Mouse (Mus musculus) hindbrain, embryonic 14.5 days (tissue): ENCODE data around the gene Fgf9. TPM values are rescaled to one million over a fixed set of nuclear protein-coding genes. Genes with fewer than 3 reads are reported as not detected.

Source experiments
- ATAC-seq: fragments of 200-750 bp; cut with Nextera tagmentation; 2 replicates; pipeline ENCODE4 v1.8.0; 2017; ENCODE audit warnings: moderate number of reproducible peaks, mild to moderate bottlenecking, moderate TSS enrichment, moderate library complexity; ENCODE audit not compliant: low FRiP score
- DNase-seq: peaks from one replicate; pipeline ENCODE4 v3.0.0-alpha.2; 2015; ENCODE audit warnings: low spot score
- H3K27ac ChIP-seq: fragments of 300-500 bp; sonication (generic); 2 replicates; pipeline ENCODE4 v1.5.1; 2014; ENCODE audit warnings: mild to moderate bottlenecking, moderate library complexity
- H3K27me3 ChIP-seq: fragments of 300-500 bp; sonication (generic); 2 replicates; pipeline ENCODE4 v1.6.1; 2014; ENCODE audit warnings: mild to moderate bottlenecking, low read length, mixed read lengths; ENCODE audit not compliant: control insufficient read depth, insufficient read depth
- H3K36me3 ChIP-seq: fragments of 300-500 bp; sonication (generic); replicated peaks from 2 replicates; pipeline ENCODE4 v1.6.1; 2014; ENCODE audit not compliant: control insufficient read depth, insufficient read depth
- H3K4me1 ChIP-seq: fragments of 300-500 bp; sonication (generic); replicated peaks from 2 replicates; pipeline ENCODE4 v1.6.1; 2014; ENCODE audit warnings: antibody characterized with exemption, low read length, mixed read lengths; ENCODE audit not compliant: control insufficient read depth, insufficient read depth
- H3K4me2 ChIP-seq: fragments of 300-500 bp; sonication (generic); replicated peaks from 2 replicates; pipeline ENCODE4 v1.6.1; 2014; ENCODE audit warnings: mild to moderate bottlenecking, moderate library complexity
- H3K4me3 ChIP-seq: fragments of 300-500 bp; sonication (generic); replicated peaks from 2 replicates; pipeline ENCODE4 v1.5.1; 2014; ENCODE audit warnings: mild to moderate bottlenecking, low read length
- H3K9ac ChIP-seq: fragments of 300-500 bp; sonication (generic); 2 replicates; pipeline ENCODE4 v1.6.1; 2014
- H3K9me3 ChIP-seq: fragments of 300-500 bp; sonication (generic); 2 replicates; pipeline ENCODE4 v1.6.1; 2016; ENCODE audit warnings: low read length; ENCODE audit not compliant: control insufficient read depth
- WGBS: fragments of 180-500 bp; shearing (Covaris S2); extraction: QIAGEN DNeasy Blood & Tissue Kit; methylation state at CpG from one replicate; pipeline ENCODE4 v1.1.7; 2014; 5-methylcytosine and 5-hydroxymethylcytosine counted together
- polyA plus RNA-seq: library from polyadenylated mRNA; unstranded; fragments of >200 nt; fragmentation: Nextera tagmentation; extraction: Ambion mirVana; gene quantifications from 2 replicates; pipeline ENCODE4 v1.2.1, GENCODE M21; 2014

Fgf9 gene
- polyA plus RNA-seq, 1 experiment from 2014 or later = 18.4 TPM

DNA sequence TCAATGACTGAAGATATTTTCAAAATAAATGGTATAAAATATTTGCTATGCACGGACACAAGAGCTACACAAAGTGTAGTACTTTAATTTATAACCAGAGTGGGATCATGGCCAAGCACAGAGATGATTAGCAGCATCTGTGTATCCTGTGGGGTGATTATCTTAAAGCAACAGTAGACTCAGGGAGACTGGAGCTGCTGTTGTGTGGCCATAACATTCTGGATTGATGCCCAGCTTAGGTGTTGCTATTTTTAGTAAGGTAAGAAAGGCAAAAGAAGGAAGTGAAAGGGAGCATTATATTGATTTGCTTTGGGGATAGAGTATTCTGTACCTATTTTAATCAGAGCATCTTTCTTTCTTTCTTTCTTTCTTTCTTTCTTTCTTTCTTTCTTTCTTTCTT is 11.6 kb downstream of the Fgf9 start:
- Histone ChIP-seq H3K27me3 (peaks cover 10% of the 10 kb centered on the region; the same call in 1 of the 2 replicates), H3K4me2 (no peak overlapping the region), H3K9ac (no peak overlapping the region), H3K4me1 (no peaks in the 10 kb centered on the region), H3K36me3 (no peaks in the 10 kb centered on the region), H3K9me3 (no peaks in the 10 kb centered on the region), H3K4me3 (no peak overlapping the region), H3K27ac (no peak overlapping the region)
- 58% methylated on average over 1 of the region's 1 CpGs for WGBS
- no peak for DNase-seq
- ATAC-seq = no peak

DNA sequence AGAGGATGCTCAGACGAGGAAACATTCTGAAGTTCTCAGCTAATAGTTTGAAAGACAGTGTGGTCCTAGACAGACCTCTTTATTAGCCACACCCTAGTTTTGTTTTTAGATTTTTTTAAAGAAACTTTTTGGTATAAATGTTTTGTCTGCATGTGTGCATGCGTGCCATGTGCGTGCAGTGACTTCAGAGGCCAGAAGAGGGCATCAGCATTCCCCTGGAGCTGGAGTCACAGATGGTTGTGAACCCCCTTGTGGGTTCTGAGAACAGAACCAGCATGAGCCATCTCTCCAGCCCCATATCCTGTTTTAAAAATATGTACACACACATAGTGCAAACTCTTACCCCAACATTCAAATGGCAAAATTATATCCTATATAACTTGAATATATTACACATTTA is 13.9 kb downstream of the Fgf9 start:
- H3K9ac ChIP-seq = no peak overlapping the region
- DNase-seq (no peak), ATAC-seq (no peak)
- H3K27me3 ChIP-seq = no peaks in the 10 kb centered on the region
- no peak overlapping the region for H3K4me2 ChIP-seq
- H3K4me1 ChIP-seq = peaks cover 5% of the 10 kb centered on the region; the same call in 1 of the 2 replicates
- WGBS = 94% methylated on average over 3 of the region's 3 CpGs
- H3K9me3 ChIP-seq = no peaks in the 10 kb centered on the region
- no peak overlapping the region for H3K4me3 ChIP-seq
- no peaks in the 10 kb centered on the region for H3K36me3 ChIP-seq
- H3K27ac ChIP-seq = no peak overlapping the region

DNA sequence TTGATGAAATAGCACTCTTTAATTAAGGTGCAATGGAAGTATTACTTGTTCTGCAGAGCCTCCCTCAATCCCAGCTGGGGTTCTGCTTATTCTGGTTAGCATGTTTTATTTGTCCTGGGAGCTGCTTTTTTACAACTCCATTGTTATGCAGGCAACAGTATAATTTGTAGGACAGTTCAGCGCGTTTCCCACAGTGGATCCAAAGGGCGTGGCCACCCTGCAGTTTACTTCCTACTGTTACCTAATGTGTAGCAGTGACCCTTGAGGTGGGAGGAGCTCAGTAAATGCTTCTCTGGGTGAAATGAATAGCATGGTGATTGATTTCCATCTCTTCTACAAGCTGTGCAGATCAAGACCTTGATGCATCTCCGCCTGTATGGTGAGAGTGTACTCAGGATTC is 17.0 kb downstream of the Fgf9 start:
- H3K9me3 ChIP-seq = no peaks in the 10 kb centered on the region
- no peak for ATAC-seq
- H3K4me3 ChIP-seq = no peak overlapping the region
- no peak for DNase-seq
- 30% methylated on average over 4 of the region's 4 CpGs for WGBS
- no peaks in the 10 kb centered on the region for H3K27me3 ChIP-seq
- peaks cover 5% of the 10 kb centered on the region; the same call in 1 of the 2 replicates for H3K4me1 ChIP-seq
- no peak overlapping the region for H3K27ac ChIP-seq
- H3K4me2 ChIP-seq = no peak overlapping the region
- H3K36me3 ChIP-seq = no peaks in the 10 kb centered on the region
- H3K9ac ChIP-seq = no peak overlapping the region

- Histone ChIP-seq H3K27me3 (no peaks in the 10 kb centered on the region), H3K4me2 (no peak overlapping the region), H3K27ac (no peak overlapping the region), H3K36me3 (no peaks in the 10 kb centered on the region), H3K4me1 (peaks cover 5% of the 10 kb centered on the region; the same call in 1 of the 2 replicates), H3K4me3 (no peak overlapping the region), H3K9ac (no peak overlapping the region), H3K9me3 (no peaks in the 10 kb centered on the region)
- DNase-seq = no peak
- 85% methylated on average over 5 of the region's 5 CpGs for WGBS
- no peak for ATAC-seq
These were observed 19.1 kb downstream of the Fgf9 start for GRCm38 (mm10) chr14:58089486-58089885.

DNA sequence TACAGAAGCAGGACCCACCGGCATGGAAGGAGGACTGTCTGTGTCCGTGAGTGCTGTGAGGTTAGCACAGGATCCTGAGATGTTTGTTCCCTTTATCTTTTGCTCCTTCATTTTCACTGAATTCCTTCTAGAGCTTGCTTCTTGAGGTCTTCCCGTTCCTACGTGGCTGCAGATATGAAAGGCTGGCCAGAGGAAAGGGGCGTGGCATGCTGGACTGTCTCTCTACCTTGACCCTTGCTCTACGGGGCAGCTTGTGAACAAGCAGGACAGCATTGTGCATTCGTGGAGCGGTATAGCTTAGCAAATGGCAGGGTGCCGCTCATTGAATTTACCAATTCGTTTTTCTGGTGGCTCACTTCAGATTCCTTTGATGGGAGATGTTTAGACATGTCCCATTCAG is 21.0 kb downstream of the Fgf9 start:
- no peak overlapping the region for H3K27ac ChIP-seq
- no peaks in the 10 kb centered on the region for H3K27me3 ChIP-seq
- H3K9me3 ChIP-seq = no peaks in the 10 kb centered on the region
- no peak for ATAC-seq
- 68% methylated on average over 10 of the region's 10 CpGs for WGBS
- H3K4me3 ChIP-seq = no peak overlapping the region
- peaks cover 5% of the 10 kb centered on the region; the same call in 1 of the 2 replicates for H3K4me1 ChIP-seq
- H3K9ac ChIP-seq = no peak overlapping the region
- no peak overlapping the region for H3K4me2 ChIP-seq
- no peak for DNase-seq
- no peaks in the 10 kb centered on the region for H3K36me3 ChIP-seq

DNA sequence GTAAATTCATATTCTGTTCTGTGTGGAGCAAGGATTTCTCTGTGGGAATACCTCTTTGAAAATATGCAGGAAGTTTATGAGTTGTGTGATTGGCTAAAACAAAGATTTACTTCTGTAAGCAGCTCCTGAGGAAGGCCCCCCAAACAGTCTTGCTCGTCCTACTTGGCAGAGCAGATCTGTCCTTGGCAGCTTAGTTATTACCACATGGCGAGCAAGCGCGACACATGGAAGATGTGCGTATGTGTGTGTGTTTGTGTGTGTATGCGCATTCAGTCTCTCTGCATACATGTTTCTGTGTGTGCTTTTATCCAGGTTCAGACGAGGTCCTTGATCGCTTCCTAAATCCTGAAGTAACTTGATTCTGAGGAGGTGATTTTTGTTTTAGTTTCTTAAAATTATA is 29.3 kb downstream of the Fgf9 start:
- ATAC-seq (no peak), DNase-seq (no peak)
- no peak overlapping the region for H3K4me2 ChIP-seq
- no peak overlapping the region for H3K27ac ChIP-seq
- H3K9ac ChIP-seq = no peak overlapping the region
- peaks cover 3% of the 10 kb centered on the region; the same call in 1 of the 2 replicates for H3K4me1 ChIP-seq
- 80% methylated on average over 8 of the region's 8 CpGs for WGBS
- H3K36me3 ChIP-seq = no peaks in the 10 kb centered on the region
- H3K27me3 ChIP-seq = no peaks in the 10 kb centered on the region
- no peak overlapping the region for H3K4me3 ChIP-seq
- no peaks in the 10 kb centered on the region for H3K9me3 ChIP-seq

DNA sequence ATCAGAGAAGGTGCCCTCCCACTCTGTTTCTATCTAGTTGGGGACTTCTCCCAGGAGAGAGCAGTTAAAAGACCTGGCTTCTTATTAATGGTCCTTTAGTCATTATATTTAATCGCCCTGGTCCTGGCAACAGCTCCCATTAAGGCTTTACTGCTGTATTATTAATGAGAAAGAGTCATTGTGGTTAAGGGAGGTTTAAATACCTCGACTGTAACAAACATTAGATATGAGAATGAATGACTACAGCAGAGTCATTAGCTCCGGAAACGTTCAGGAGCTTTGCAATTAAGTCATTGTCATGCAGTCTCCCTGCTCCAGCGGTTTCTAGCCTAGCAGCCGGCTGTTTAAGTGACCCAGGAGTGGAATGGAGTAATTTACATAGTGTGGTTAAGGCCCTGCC is 31.0 kb downstream of the Fgf9 start:
- Histone ChIP-seq H3K9me3 (no peaks in the 10 kb centered on the region), H3K4me2 (no peak overlapping the region), H3K4me3 (no peak overlapping the region), H3K27me3 (no peaks in the 10 kb centered on the region), H3K4me1 (peaks cover 3% of the 10 kb centered on the region; the same call in 1 of the 2 replicates), H3K27ac (no peak overlapping the region), H3K36me3 (no peaks in the 10 kb centered on the region), H3K9ac (no peak overlapping the region)
- ATAC-seq (peak; percentile 55; the same call in 1 of the 2 replicates), DNase-seq (peak; percentile 30)
- 5% methylated on average over 6 of the region's 6 CpGs for WGBS

GRCm38 (mm10) chr14:58104266-58104665 is 33.9 kb downstream of the Fgf9 start:
- Histone ChIP-seq H3K4me3 (no peak overlapping the region), H3K9me3 (no peaks in the 10 kb centered on the region), H3K36me3 (no peaks in the 10 kb centered on the region), H3K4me2 (no peak overlapping the region), H3K27me3 (no peaks in the 10 kb centered on the region), H3K9ac (no peak overlapping the region), H3K4me1 (peaks cover 3% of the 10 kb centered on the region; the same call in 1 of the 2 replicates), H3K27ac (no peak overlapping the region)
- DNase-seq = no peak
- WGBS = 68% methylated on average over 8 of the region's 8 CpGs
- ATAC-seq = no peak

GRCm38 (mm10) chr14:58105596-58105995 is 35.2 kb downstream of the Fgf9 start:
- Histone ChIP-seq H3K36me3 (no peaks in the 10 kb centered on the region), H3K27me3 (no peaks in the 10 kb centered on the region), H3K9me3 (no peaks in the 10 kb centered on the region), H3K4me2 (no peak overlapping the region), H3K4me1 (peaks cover 3% of the 10 kb centered on the region; the same call in 1 of the 2 replicates), H3K4me3 (no peak overlapping the region), H3K27ac (no peak overlapping the region), H3K9ac (no peak overlapping the region)
- WGBS = 86% methylated on average over 5 of the region's 5 CpGs
- no peak for DNase-seq
- ATAC-seq = no peak

GRCm38 (mm10) chr14:58109601-58110000 is 39.3 kb downstream of the Fgf9 start:
- Histone ChIP-seq H3K36me3 (no peaks in the 10 kb centered on the region), H3K4me2 (no peak overlapping the region), H3K9ac (no peak overlapping the region), H3K9me3 (no peaks in the 10 kb centered on the region), H3K4me1 (no peaks in the 10 kb centered on the region), H3K4me3 (no peak overlapping the region), H3K27me3 (no peaks in the 10 kb centered on the region), H3K27ac (no peak overlapping the region)
- 72% methylated on average over 9 of the region's 9 CpGs for WGBS
- no peak for ATAC-seq
- DNase-seq = peak; percentile 35
